Mouse (Mus musculus): ENCODE results near the gene Gnaz.

Gene Gnaz

GRCm38 (mm10) chr10:74966850-74967451 is at the start of gene Gnaz:
Gnaz (plus strand) TSS chr10:74967177.
- in situ Hi-C loops (cut with MboI; ENCODE audit: low sequenced_read_pairs): no loop called here

- in situ Hi-C loops (cut with MboI; ENCODE audit: low sequenced_read_pairs): no loop called here
Observed at GRCm38 (mm10) chr10:74919277-74919676, 47.7 kb upstream of the Gnaz start.

GRCm38 (mm10) chr10:74920853-74921567 is 46.0 kb upstream of the Gnaz start:
- in situ Hi-C loops (cut with MboI; ENCODE audit: low sequenced_read_pairs): no loop called here

GRCm38 (mm10) chr10:74921614-74922013 is 45.4 kb upstream of the Gnaz start:
- in situ Hi-C loops (cut with MboI; ENCODE audit: low sequenced_read_pairs): no loop called here

- in situ Hi-C loops (cut with MboI; ENCODE audit: low sequenced_read_pairs): no loop called here
Observed at GRCm38 (mm10) chr10:74922763-74923162, 44.2 kb upstream of the Gnaz start.

GRCm38 (mm10) chr10:74924274-74924673 is 42.7 kb upstream of the Gnaz start:
- in situ Hi-C loops (cut with MboI; ENCODE audit: low sequenced_read_pairs): no loop called here

- in situ Hi-C loops (cut with MboI; ENCODE audit: low sequenced_read_pairs): no loop called here
Observed at GRCm38 (mm10) chr10:74925324-74925723, 41.7 kb upstream of the Gnaz start.

- in situ Hi-C loops (cut with MboI; ENCODE audit: low sequenced_read_pairs): no loop called here
Observed at GRCm38 (mm10) chr10:74928276-74928675, 38.7 kb upstream of the Gnaz start.

GRCm38 (mm10) chr10:74929578-74929977 is 37.4 kb upstream of the Gnaz start:
- in situ Hi-C loops (cut with MboI; ENCODE audit: low sequenced_read_pairs): no loop called here

GRCm38 (mm10) chr10:74930541-74930940 is 36.4 kb upstream of the Gnaz start:
- in situ Hi-C loops (cut with MboI; ENCODE audit: low sequenced_read_pairs): loop anchor here (10.0 kb wide), 1 partner anchor 94 kb away; no protein-coding TSS in a partner anchor

- in situ Hi-C loops (cut with MboI; ENCODE audit: low sequenced_read_pairs): loop anchor here (10.0 kb wide), 1 partner anchor 93 kb away; no protein-coding TSS in a partner anchor
Observed at GRCm38 (mm10) chr10:74931631-74932030, 35.3 kb upstream of the Gnaz start.

GRCm38 (mm10) chr10:74932487-74932886 is 34.5 kb upstream of the Gnaz start:
- in situ Hi-C loops (cut with MboI; ENCODE audit: low sequenced_read_pairs): loop anchor here (10.0 kb wide), 1 partner anchor 92 kb away; no protein-coding TSS in a partner anchor

GRCm38 (mm10) chr10:74933548-74934190 is 33.3 kb upstream of the Gnaz start:
- in situ Hi-C loops (cut with MboI; ENCODE audit: low sequenced_read_pairs): loop anchor here (10.0 kb wide), 1 partner anchor 91 kb away; no protein-coding TSS in a partner anchor

GRCm38 (mm10) chr10:74934521-74934920 is 32.5 kb upstream of the Gnaz start:
- in situ Hi-C loops (cut with MboI; ENCODE audit: low sequenced_read_pairs): loop anchor here (10.0 kb wide), 1 partner anchor 90 kb away; no protein-coding TSS in a partner anchor

- in situ Hi-C loops (cut with MboI; ENCODE audit: low sequenced_read_pairs): loop anchor here (10.0 kb wide), 1 partner anchor 90 kb away; no protein-coding TSS in a partner anchor
Observed at GRCm38 (mm10) chr10:74935016-74935415, 32.0 kb upstream of the Gnaz start.

- in situ Hi-C loops (cut with MboI; ENCODE audit: low sequenced_read_pairs): loop anchor here (10.0 kb wide), 1 partner anchor 88 kb away; no protein-coding TSS in a partner anchor
Observed at GRCm38 (mm10) chr10:74937003-74937790, 29.8 kb upstream of the Gnaz start.

GRCm38 (mm10) chr10:74938410-74938809 is 28.6 kb upstream of the Gnaz start:
- in situ Hi-C loops (cut with MboI; ENCODE audit: low sequenced_read_pairs): loop anchor here (10.0 kb wide), 1 partner anchor 86 kb away; no protein-coding TSS in a partner anchor

- in situ Hi-C loops (cut with MboI; ENCODE audit: low sequenced_read_pairs): loop anchor here (10.0 kb wide), 1 partner anchor 86 kb away; no protein-coding TSS in a partner anchor
Observed at GRCm38 (mm10) chr10:74939300-74939699, 27.7 kb upstream of the Gnaz start.

GRCm38 (mm10) chr10:74940795-74941194 is 26.2 kb upstream of the Gnaz start:
- in situ Hi-C loops (cut with MboI; ENCODE audit: low sequenced_read_pairs): loop anchor here (10.0 kb wide), 1 partner anchor 214 kb away; no protein-coding TSS in a partner anchor

GRCm38 (mm10) chr10:74952830-74953443 is 14.0 kb upstream of the Gnaz start:
- in situ Hi-C loops (cut with MboI; ENCODE audit: low sequenced_read_pairs): no loop called here
